Mouse (Mus musculus) midbrain, embryonic 11.5 days (tissue): ENCODE data around the gene Thumpd1. TPM values are rescaled to one million over a fixed set of nuclear protein-coding genes. Genes with fewer than 3 reads are reported as not detected.
A peak's percentile ranks its signal among the peaks of the same experiment; 100 is the strongest.
"Not testable (repeated sequence)": the region's sequence is repeated elsewhere in the genome, so short reads cannot be mapped to it uniquely, and the experiment has no call there.

Source experiments
- ATAC-seq: fragments of 200-750 bp; cut with Nextera tagmentation; 2 replicates; pipeline ENCODE4 v1.8.0; 2017; ENCODE audit warnings: moderate TSS enrichment, moderate library complexity; ENCODE audit not compliant: low FRiP score
- DNase-seq: peaks from one replicate; pipeline ENCODE4 v3.0.0; 2015; ENCODE audit warnings: low spot score; ENCODE audit errors: missing footprints
- H3K27ac ChIP-seq: fragments of 300-500 bp; sonication (generic); 2 replicates; pipeline ENCODE4 v1.5.1; 2014; ENCODE audit warnings: low read depth, low read length
- H3K27me3 ChIP-seq: fragments of 300-500 bp; sonication (generic); 2 replicates; pipeline ENCODE4 v1.6.1; 2014; ENCODE audit warnings: mild to moderate bottlenecking, low read length, moderate library complexity, mixed read lengths; ENCODE audit not compliant: control insufficient read depth, insufficient read depth
- H3K36me3 ChIP-seq: fragments of 300-500 bp; sonication (generic); 2 replicates; pipeline ENCODE4 v1.6.1; 2014; ENCODE audit warnings: mild to moderate bottlenecking, low read length, moderate library complexity, mixed read lengths; ENCODE audit not compliant: control insufficient read depth, insufficient read depth
- H3K4me1 ChIP-seq: fragments of 300-500 bp; sonication (generic); 2 replicates; pipeline ENCODE4 v1.6.1; 2014; ENCODE audit warnings: low read length; ENCODE audit not compliant: control insufficient read depth, insufficient read depth
- H3K4me2 ChIP-seq: fragments of 300-500 bp; sonication (generic); 2 replicates; pipeline ENCODE4 v1.6.1; 2014; ENCODE audit warnings: mild to moderate bottlenecking, moderate library complexity
- H3K4me3 ChIP-seq: fragments of 300-500 bp; sonication (generic); 2 replicates; pipeline ENCODE4 v1.5.1; 2014; ENCODE audit warnings: low read depth, low read length
- H3K9ac ChIP-seq: fragments of 300-500 bp; sonication (generic); 2 replicates; pipeline ENCODE4 v1.6.1; 2014; ENCODE audit warnings: low read length
- H3K9me3 ChIP-seq: fragments of 300-500 bp; sonication (generic); 2 replicates; pipeline ENCODE4 v1.6.1; 2016; ENCODE audit warnings: low read length; ENCODE audit not compliant: control insufficient read depth
- WGBS: fragments of 180-500 bp; shearing (Covaris S2); extraction: QIAGEN DNeasy Blood & Tissue Kit; methylation state at CpG from one replicate; pipeline ENCODE4 v1.1.7; 2014; 5-methylcytosine and 5-hydroxymethylcytosine counted together
- polyA plus RNA-seq: library from polyadenylated mRNA; unstranded; fragments of >200 nt; fragmentation: Nextera tagmentation; extraction: Ambion mirVana; gene quantifications from 2 replicates; pipeline ENCODE4 v1.2.1, GENCODE M21; 2014

Gene Thumpd1
- polyA plus RNA-seq, 1 experiment from 2014 or later: 106 TPM

GRCm38 (mm10) chr7:119745869-119746268 lies 25.3 kb upstream of the Thumpd1 start:
- WGBS: 97% methylated on average over 1 of the region's 1 CpGs
- Histone ChIP-seq H3K4me1 (0 out of 2 replicates have a peak, but pooled peaks cover 3% of the 10 kb centered on the region), H3K27me3 (no peaks in the 10 kb centered on the region)

DNA sequence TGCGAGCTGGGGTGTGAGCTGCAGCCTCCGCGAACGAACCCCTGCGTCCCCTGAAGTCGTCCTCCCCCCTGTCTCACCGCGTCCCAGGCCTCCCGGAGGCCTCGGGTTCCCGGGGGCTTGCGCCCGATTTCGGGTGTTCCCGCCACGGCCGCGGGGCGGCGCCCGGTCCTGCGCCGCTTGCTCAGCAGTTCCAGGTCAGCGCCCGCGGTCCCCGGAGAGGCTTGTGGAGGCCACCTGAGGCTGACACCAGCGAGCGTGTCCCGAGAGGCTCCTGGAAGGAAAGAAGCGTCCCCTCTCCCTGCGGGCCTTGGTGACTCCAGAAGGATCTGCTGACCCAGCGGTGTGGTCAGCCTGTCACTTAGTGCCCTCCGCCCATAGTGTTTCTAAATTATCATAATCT lies 23.7 kb upstream of the Thumpd1 start:
- Histone ChIP-seq H3K4me3 (peak overlapping the region; percentile 12), H3K27ac (no peak overlapping the region), H3K9me3 (no peaks in the 10 kb centered on the region), H3K4me1 (0 out of 2 replicates have a peak, but pooled peaks cover 3% of the 10 kb centered on the region), H3K4me2 (peak overlapping the region; percentile 30), H3K9ac (no peak overlapping the region), H3K36me3 (no peaks in the 10 kb centered on the region), H3K27me3 (no peaks in the 10 kb centered on the region)
- 10% methylated on average over 33 of the region's 34 CpGs for WGBS
- ATAC-seq (peak; percentile 46; the same call in 1 of the 2 replicates), DNase-seq (peak; percentile 93)

More at GRCm38 (mm10) chr7:119745869-119746268, 25.3 kb upstream of the Thumpd1 start:
- ATAC-seq (no peak), DNase-seq (no peak)
- H3K4me2 ChIP-seq: no peak overlapping the region
- H3K9ac ChIP-seq: no peak overlapping the region
- H3K9me3 ChIP-seq: no peaks in the 10 kb centered on the region
- no peak overlapping the region for H3K27ac ChIP-seq
- H3K4me3 ChIP-seq: no peak overlapping the region
- H3K36me3 ChIP-seq: no peaks in the 10 kb centered on the region

- not testable (repeated sequence) for H3K27me3 ChIP-seq, DNase-seq, H3K4me1 ChIP-seq, H3K9me3 ChIP-seq, H3K27ac ChIP-seq, H3K36me3 ChIP-seq
- peak; percentile 82 for ATAC-seq
- Histone ChIP-seq H3K9ac (peak overlapping the region; percentile 59), H3K4me3 (peak overlapping the region; percentile 34), H3K4me2 (peak overlapping the region; percentile 31; the same call in 1 of the 2 replicates)
- WGBS: 5% methylated on average over 25 of the region's 44 CpGs
These were observed 19.3 kb upstream of the Thumpd1 start for GRCm38 (mm10) chr7:119739798-119740468.

DNA sequence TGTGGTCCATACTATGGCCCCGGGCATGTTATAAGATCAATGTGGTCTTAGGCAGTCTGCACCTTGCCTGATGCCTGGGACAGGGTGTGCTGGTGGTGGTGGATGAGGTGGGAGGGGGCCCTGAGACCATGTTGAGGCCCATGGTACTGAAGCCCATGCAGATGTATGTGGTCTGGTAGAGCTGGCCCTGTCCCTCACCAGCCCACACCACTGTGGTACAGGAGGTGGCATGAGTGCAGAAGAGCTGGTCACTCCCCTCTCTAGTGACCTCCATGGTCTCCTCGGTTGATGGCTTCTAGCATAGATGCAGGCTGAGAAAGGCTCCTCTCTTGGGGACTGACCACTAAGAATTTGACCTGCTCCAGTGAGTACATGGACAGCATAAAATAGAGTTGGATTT lies 18.3 kb upstream of the Thumpd1 start:
- DNase-seq (no peak), ATAC-seq (0 out of 2 replicates have a peak, but pooled peaks have one; percentile 30)
- H3K36me3 ChIP-seq: no peaks in the 10 kb centered on the region
- WGBS: 83% methylated on average over 2 of the region's 2 CpGs
- H3K4me2 ChIP-seq: no peak overlapping the region
- H3K27me3 ChIP-seq: no peaks in the 10 kb centered on the region
- no peaks in the 10 kb centered on the region for H3K9me3 ChIP-seq
- no peak overlapping the region for H3K27ac ChIP-seq
- H3K9ac ChIP-seq: no peak overlapping the region
- no peaks in the 10 kb centered on the region for H3K4me1 ChIP-seq
- no peak overlapping the region for H3K4me3 ChIP-seq

- H3K9me3 ChIP-seq, DNase-seq, ATAC-seq, H3K9ac ChIP-seq, H3K27ac ChIP-seq, H3K27me3 ChIP-seq, H3K4me2 ChIP-seq, H3K36me3 ChIP-seq, H3K4me1 ChIP-seq, H3K4me3 ChIP-seq: not testable (repeated sequence)
- 84% methylated on average over 4 of the region's 4 CpGs for WGBS
These were observed 10.7 kb upstream of the Thumpd1 start for GRCm38 (mm10) chr7:119731262-119731661.

GRCm38 (mm10) chr7:119727621-119728020 lies 7.0 kb upstream of the Thumpd1 start:
- 90% methylated on average over 2 of the region's 2 CpGs for WGBS
- Histone ChIP-seq H3K36me3 (no peaks in the 10 kb centered on the region), H3K27me3 (no peaks in the 10 kb centered on the region)

GRCm38 (mm10) chr7:119720947-119721310 lies 331 bp upstream of the Thumpd1 start:
- ATAC-seq: peak; percentile 58
- Histone ChIP-seq H3K4me1 (peaks cover 4% of the 10 kb centered on the region), H3K27me3 (no peaks in the 10 kb centered on the region), H3K9ac (peak overlapping the region; percentile 79), H3K4me2 (peak overlapping the region; percentile 52), H3K36me3 (peaks cover 10% of the 10 kb centered on the region), H3K9me3 (no peaks in the 10 kb centered on the region), H3K4me3 (peak overlapping the region; percentile 78), H3K27ac (no peak overlapping the region)
- DNase-seq: no peak
- 16% methylated on average over 8 of the region's 8 CpGs for whole genome bisulfite sequencing

More at GRCm38 (mm10) chr7:119727621-119728020, 7.0 kb upstream of the Thumpd1 start:
- Histone ChIP-seq H3K9me3 (no peaks in the 10 kb centered on the region), H3K9ac (no peak overlapping the region), H3K4me3 (no peak overlapping the region), H3K4me1 (no peaks in the 10 kb centered on the region), H3K27ac (no peak overlapping the region), H3K4me2 (no peak overlapping the region)
- ATAC-seq: no peak
- no peak for DNase-seq

GRCm38 (mm10) chr7:119714111-119714510 lies 6.5 kb downstream of the Thumpd1 start:
- Histone ChIP-seq H3K4me3 (no peak overlapping the region), H3K27me3 (no peaks in the 10 kb centered on the region), H3K4me2 (no peak overlapping the region), H3K36me3 (peaks cover 16% of the 10 kb centered on the region), H3K9me3 (no peaks in the 10 kb centered on the region), H3K9ac (no peak overlapping the region), H3K4me1 (no peaks in the 10 kb centered on the region), H3K27ac (no peak overlapping the region)
- ATAC-seq (no peak), DNase-seq (no peak)
- WGBS: 90% methylated on average over 7 of the region's 7 CpGs

DNA sequence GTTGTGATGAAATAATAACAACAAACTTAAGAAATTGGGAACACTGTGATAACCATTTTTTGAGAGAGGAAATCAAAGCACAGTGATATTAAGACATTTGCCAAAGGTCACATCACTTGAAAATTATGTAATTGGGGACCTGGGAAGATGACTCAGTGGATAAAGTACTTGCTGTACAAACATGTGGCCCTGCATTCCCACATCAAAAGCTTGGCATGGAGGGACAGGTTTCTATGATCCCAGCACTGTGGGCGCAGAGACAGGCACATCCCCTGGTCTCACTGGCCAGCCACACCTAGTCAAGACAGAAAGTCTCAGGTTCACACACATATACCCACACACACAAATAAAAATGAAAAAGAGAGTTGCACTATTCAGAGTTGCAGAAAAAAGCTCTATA lies 25.7 kb downstream of the Thumpd1 start:
- H3K4me2 ChIP-seq: no peak overlapping the region
- no peak overlapping the region for H3K9ac ChIP-seq
- H3K27me3 ChIP-seq: no peaks in the 10 kb centered on the region
- DNase-seq: no peak
- 86% methylated on average over 1 of the region's 1 CpGs for WGBS
- no peak overlapping the region for H3K27ac ChIP-seq
- ATAC-seq: no peak
- no peak overlapping the region for H3K4me3 ChIP-seq
- no peaks in the 10 kb centered on the region for H3K9me3 ChIP-seq
- H3K4me1 ChIP-seq: no peaks in the 10 kb centered on the region
- no peaks in the 10 kb centered on the region for H3K36me3 ChIP-seq
